Mouse (Mus musculus) liver, embryonic 14.5 days (tissue): ENCODE results near the gene Fer. TPM values are rescaled to one million over a fixed set of nuclear protein-coding genes. Genes with fewer than 3 reads are reported as not detected.

ENCODE experiments used
- ATAC-seq: fragments of 200-750 bp; cut with Nextera tagmentation; 2 replicates; pipeline ENCODE4 v1.8.0; 2017; ENCODE audit warnings: moderate number of reproducible peaks, mild to moderate bottlenecking, moderate library complexity; ENCODE audit not compliant: insufficient read depth
- DNase-seq, 3 experiments: peaks; one replicate each; pipeline ENCODE4 v3.0.0-alpha.2; 2012 to 2013; ENCODE audit warnings: low read depth in 3 of 3, low spot score in 3 of 3
- H3K27ac ChIP-seq: fragments of 300-500 bp; sonication (generic); 2 replicates; pipeline ENCODE4 v1.5.1; 2014; ENCODE audit warnings: moderate library complexity, mild to moderate bottlenecking, control low read depth, inconsistent platforms
- H3K27me3 ChIP-seq: fragments of 300-500 bp; sonication (generic); 2 replicates; pipeline ENCODE4 v1.6.1; 2014; ENCODE audit warnings: mild to moderate bottlenecking, low read length, moderate library complexity; ENCODE audit not compliant: control insufficient read depth, insufficient read depth
- H3K36me3 ChIP-seq: fragments of 300-500 bp; sonication (generic); replicated peaks from 2 replicates; pipeline ENCODE4 v1.6.1; 2014; ENCODE audit warnings: low read depth; ENCODE audit not compliant: control insufficient read depth, insufficient read depth
- H3K4me1 ChIP-seq, 2 experiments: fragments of 200-500 bp in 1 of 2; fragments of 300-500 bp in 1 of 2; sonication (generic) in 1 of 2; replicated peaks; 2 replicates each; pipeline ENCODE4 v1.6.1; 2012 to 2014; ENCODE audit warnings: antibody characterized with exemption in 1 of 2, inconsistent platforms in 1 of 2, low read length in 1 of 2; ENCODE audit not compliant: control insufficient read depth in 2 of 2, insufficient read depth in 2 of 2
- H3K4me2 ChIP-seq: fragments of 300-500 bp; sonication (generic); 2 replicates; pipeline ENCODE4 v1.6.1; 2014; ENCODE audit warnings: low read depth, mild to moderate bottlenecking, control low read depth, moderate library complexity
- H3K4me3 ChIP-seq, 2 experiments: fragments of 200-500 bp in 1 of 2; fragments of 300-500 bp in 1 of 2; sonication (generic) in 1 of 2; 2 replicates each; pipeline ENCODE4 v1.5.1; 2012 to 2014; ENCODE audit warnings: low read depth in 2 of 2, low read length in 2 of 2, mild to moderate bottlenecking in 2 of 2, control low read depth in 1 of 2, inconsistent platforms in 1 of 2, moderate library complexity in 1 of 2; ENCODE audit not compliant: insufficient read depth in 1 of 2
- H3K9ac ChIP-seq: fragments of 300-500 bp; sonication (generic); replicated peaks from 2 replicates; pipeline ENCODE4 v1.6.1; 2014; ENCODE audit warnings: mild to moderate bottlenecking, control low read depth, moderate library complexity
- H3K9me3 ChIP-seq: fragments of 300-500 bp; sonication (generic); 2 replicates; pipeline ENCODE4 v1.6.1; 2016; ENCODE audit warnings: low read length, mixed read lengths; ENCODE audit not compliant: control insufficient read depth
- CTCF ChIP-seq: IDR thresholded peaks from 2 replicates; pipeline ENCODE4 v1.5.1; 2016; ENCODE audit warnings: antibody characterized with exemption, low read depth, control low read depth
- EP300 ChIP-seq: IDR thresholded peaks from 2 replicates; pipeline ENCODE4 v1.6.1; 2016; ENCODE audit warnings: antibody characterized with exemption, low read depth
- WGBS: fragments of 180-500 bp; shearing (Covaris S2); extraction: QIAGEN DNeasy Blood & Tissue Kit; methylation state at CpG from one replicate; pipeline ENCODE4 v1.1.7; 2014; ENCODE audit not compliant: insufficient replicate concordance; 5-methylcytosine and 5-hydroxymethylcytosine counted together
- polyA plus RNA-seq, 2 experiments: library from polyadenylated mRNA; depleted of rRNA in 1 of 2; stranded (reverse) in 1 of 2; unstranded in 1 of 2; fragments of >200 nt; fragmentation: Nextera tagmentation in 1 of 2; extraction: Ambion mirVana in 1 of 2; gene quantifications; 2 replicates each; pipeline versions ENCODE4 v1.2.1 to v1.2.3; 2012 to 2014

The Fer gene
- polyA plus RNA-seq, 2 experiments, result 2.9 to 7.0 TPM

DNA sequence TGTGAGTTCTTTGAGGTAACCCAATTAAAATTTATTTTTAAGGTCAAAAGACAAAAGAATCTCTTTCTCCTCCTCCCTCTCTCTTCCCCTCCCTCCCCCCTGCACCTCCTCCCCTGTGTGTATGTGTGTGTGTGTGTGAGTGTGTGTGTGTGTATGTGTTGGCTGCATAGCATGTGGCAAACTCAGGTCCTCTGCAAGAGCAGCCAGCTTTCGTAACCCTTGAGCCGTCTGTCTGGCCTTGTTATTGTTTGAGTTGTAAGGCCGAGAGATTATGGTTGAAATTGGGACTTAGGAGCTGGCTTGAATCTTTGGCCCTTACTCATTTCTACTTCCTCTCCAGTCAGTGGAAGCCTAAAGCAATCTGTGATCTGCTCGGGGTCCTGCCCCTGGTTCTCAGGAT is 17.1 kb downstream of the Fer start:
- H3K27ac ChIP-seq, result no peak overlapping the region
- no peak for ATAC-seq
- H3K9ac ChIP-seq, result no peak overlapping the region
- DNase-seq, result no peak
- H3K4me2 ChIP-seq, result no peak overlapping the region
- peaks cover 0 to 3% of the 10 kb centered on the region in 2 experiments; a peak in 1 of 4 replicates for H3K4me1 ChIP-seq
- H3K9me3 ChIP-seq, result no peaks in the 10 kb centered on the region
- TF ChIP-seq CTCF, result no peak
- TF ChIP-seq EP300, result no peak
- WGBS, result 68% methylated on average over 4 of the region's 4 CpGs
- no peaks in the 10 kb centered on the region for H3K27me3 ChIP-seq
- no peak overlapping the region for H3K4me3 ChIP-seq
- H3K36me3 ChIP-seq, result no peaks in the 10 kb centered on the region

- no peak overlapping the region for H3K9ac ChIP-seq
- no peaks in the 10 kb centered on the region for H3K27me3 ChIP-seq
- peaks cover 0 to 6% of the 10 kb centered on the region in 2 experiments; a peak in 2 of 4 replicates for H3K4me1 ChIP-seq
- DNase-seq, result no peak
- no peak overlapping the region for H3K4me2 ChIP-seq
- H3K36me3 ChIP-seq, result no peaks in the 10 kb centered on the region
- TF ChIP-seq CTCF (no peak), EP300 (no peak)
- no peak for ATAC-seq
- H3K27ac ChIP-seq, result no peak overlapping the region
- no peak overlapping the region for H3K4me3 ChIP-seq
- H3K9me3 ChIP-seq, result no peaks in the 10 kb centered on the region
- WGBS, result 86% methylated on average over 2 of the region's 2 CpGs
Observed at GRCm38 (mm10) chr17:63886988-63887387, 24.1 kb downstream of the Fer start.

- Histone ChIP-seq H3K27ac (no peak overlapping the region), H3K36me3 (no peaks in the 10 kb centered on the region), H3K4me3 (no peak overlapping the region), H3K9ac (no peak overlapping the region), H3K4me1 (peaks cover 0 to 6% of the 10 kb centered on the region in 2 experiments; a peak in 2 of 4 replicates), H3K27me3 (no peaks in the 10 kb centered on the region), H3K4me2 (no peak overlapping the region), H3K9me3 (no peaks in the 10 kb centered on the region)
- ATAC-seq (no peak), DNase-seq (no peak)
- no peak for TF ChIP-seq CTCF
- TF ChIP-seq EP300, result no peak
Observed at GRCm38 (mm10) chr17:63890611-63891010, 27.7 kb downstream of the Fer start.

- ATAC-seq, result no peak
- WGBS, result 18% methylated on average over 3 of the region's 3 CpGs
- H3K4me2 ChIP-seq, result no peak overlapping the region
Observed at GRCm38 (mm10) chr17:63895829-63896228, 33.0 kb downstream of the Fer start.

DNA sequence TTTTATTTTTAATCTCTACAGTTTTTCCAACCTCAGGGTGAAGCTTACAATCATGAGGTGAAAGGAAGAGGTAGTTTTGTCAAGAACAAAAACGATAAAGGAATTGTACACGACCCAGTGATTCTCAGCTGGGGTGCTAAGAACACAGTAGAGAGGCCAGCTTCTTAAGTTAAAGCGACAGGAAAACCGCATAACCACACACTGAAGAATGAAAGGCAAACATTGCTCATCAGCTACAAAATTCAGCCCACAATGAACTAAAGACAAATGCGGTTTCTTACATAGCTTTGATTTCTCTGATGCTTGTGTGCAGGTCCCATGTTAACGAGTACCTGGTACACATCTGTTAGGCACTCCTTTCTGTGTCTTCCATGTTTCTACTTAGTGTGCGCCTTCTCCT is 34.2 kb downstream of the Fer start:
- ATAC-seq, result no peak
- 58% methylated on average over 7 of the region's 7 CpGs for WGBS
- no peak overlapping the region for H3K27ac ChIP-seq

More at GRCm38 (mm10) chr17:63895829-63896228, 33.0 kb downstream of the Fer start:
- no peak overlapping the region for H3K27ac ChIP-seq
- H3K9me3 ChIP-seq, result no peaks in the 10 kb centered on the region
- no peak overlapping the region for H3K4me3 ChIP-seq
- H3K36me3 ChIP-seq, result no peaks in the 10 kb centered on the region
- no peak for DNase-seq
- no peak overlapping the region for H3K9ac ChIP-seq
- H3K27me3 ChIP-seq, result no peaks in the 10 kb centered on the region
- peaks cover 0 to 6% of the 10 kb centered on the region in 2 experiments; a peak in 3 of 4 replicates for H3K4me1 ChIP-seq
- TF ChIP-seq CTCF, result no peak

GRCm38 (mm10) chr17:63909297-63909696 is 46.4 kb downstream of the Fer start:
- Histone ChIP-seq H3K27ac (no peak overlapping the region), H3K4me3 (no peak overlapping the region), H3K27me3 (no peaks in the 10 kb centered on the region), H3K9me3 (no peaks in the 10 kb centered on the region), H3K36me3 (no peaks in the 10 kb centered on the region), H3K4me1 (no peaks in the 10 kb centered on the region), H3K9ac (no peak overlapping the region), H3K4me2 (no peak overlapping the region)
- DNase-seq, result no peak
- TF ChIP-seq EP300, result no peak
- no peak for TF ChIP-seq CTCF
- WGBS, result 82% methylated on average over 4 of the region's 4 CpGs
- no peak for ATAC-seq

More for the DNA sequence above, 34.2 kb downstream of the Fer start:
- Histone ChIP-seq H3K4me3 (no peak overlapping the region), H3K4me2 (no peak overlapping the region), H3K4me1 (peaks cover 0 to 6% of the 10 kb centered on the region in 2 experiments; a peak in 3 of 4 replicates), H3K9me3 (no peaks in the 10 kb centered on the region), H3K36me3 (no peaks in the 10 kb centered on the region), H3K27me3 (no peaks in the 10 kb centered on the region), H3K9ac (no peak overlapping the region)
- no peak for TF ChIP-seq CTCF
- no peak for TF ChIP-seq EP300
- no peak for DNase-seq
